Mouse (Mus musculus) liver (tissue): ENCODE results near the gene Sh3gl3.

ENCODE experiments used
- DNase-seq: peaks from one replicate; pipeline ENCODE4 v3.0.0-alpha.2; 2020; ENCODE audit warnings: mixed read lengths

The Sh3gl3 gene

DNA sequence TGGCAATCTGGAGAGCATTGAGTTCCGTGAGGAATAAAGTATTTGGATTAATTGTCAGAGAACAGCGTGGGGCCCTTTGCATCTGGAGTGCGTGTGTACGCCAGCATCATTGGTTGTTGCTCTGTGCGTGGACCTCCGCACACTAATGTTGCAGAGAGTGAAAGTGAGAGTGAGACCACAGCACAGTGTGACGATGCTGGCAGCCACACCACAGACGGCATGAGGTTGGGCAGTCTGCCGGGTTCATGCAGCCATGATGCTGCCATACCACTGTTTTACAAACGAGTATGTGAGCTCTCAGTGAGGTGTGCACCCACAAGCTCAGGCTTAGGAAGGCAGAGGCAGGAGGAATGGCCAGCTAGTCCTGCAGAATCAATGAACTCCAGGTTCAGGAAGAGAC is 120.4 kb downstream of the Sh3gl3 start:
- DNase-seq, result no peak

DNA sequence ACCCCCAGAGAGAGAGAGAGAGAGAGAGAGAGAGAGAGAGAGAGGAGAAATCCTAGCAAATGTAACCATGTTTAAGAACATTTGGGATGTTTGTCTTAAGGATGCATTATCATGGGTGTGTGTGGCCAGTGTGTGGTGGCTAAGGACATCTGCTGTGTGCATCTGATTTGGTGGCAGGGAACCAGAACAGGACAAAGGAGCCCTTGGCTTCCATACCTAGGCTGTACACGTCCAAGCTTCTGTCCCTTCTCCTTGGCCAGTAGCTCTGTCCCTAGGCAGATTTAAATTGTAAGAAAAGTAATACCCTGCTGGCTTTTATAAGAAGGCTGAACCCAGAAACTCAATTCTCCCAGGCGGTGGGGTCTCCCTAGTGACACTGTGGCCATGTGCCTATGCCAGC is 121.0 kb downstream of the Sh3gl3 start:
- no peak for DNase-seq

DNA sequence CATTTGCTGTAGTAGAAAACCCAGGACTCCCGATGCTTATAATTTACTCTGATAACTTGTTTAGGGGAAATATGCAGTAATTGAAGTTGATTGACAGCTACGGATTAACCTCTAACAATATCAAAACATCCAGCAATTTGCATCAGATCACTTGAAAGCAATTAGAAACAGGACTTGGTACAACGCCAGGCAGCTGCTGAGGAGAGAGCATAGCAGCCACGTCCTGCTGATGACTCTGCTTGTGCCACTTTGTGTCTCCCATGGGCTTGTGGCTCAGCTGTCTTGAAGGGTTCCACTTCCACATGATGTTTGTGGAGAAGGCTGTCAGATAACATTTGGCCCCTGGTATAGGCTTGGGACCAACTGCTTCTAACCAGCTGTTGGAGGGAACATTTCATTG is 134.8 kb downstream of the Sh3gl3 start:
- no peak for DNase-seq

DNA sequence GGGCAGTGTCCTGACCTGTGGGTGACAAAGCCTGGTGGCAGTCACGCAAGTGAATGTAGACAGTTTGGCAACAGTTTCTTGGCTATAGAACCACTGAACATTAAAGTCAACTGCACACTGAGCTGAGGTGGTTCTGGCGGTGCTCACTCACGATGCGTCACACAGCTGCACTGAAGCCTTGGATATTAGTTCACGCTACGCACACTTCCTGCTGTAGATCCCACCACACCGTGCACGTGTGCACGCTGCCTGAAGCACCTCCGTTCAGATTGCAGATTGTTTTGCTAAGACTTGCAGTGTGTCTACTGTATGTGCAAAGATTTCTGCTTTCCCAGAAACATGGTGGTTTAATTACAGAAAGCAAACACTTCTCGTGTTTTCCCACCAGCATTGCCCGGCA is 144.9 kb downstream of the Sh3gl3 start:
- no peak for DNase-seq

DNA sequence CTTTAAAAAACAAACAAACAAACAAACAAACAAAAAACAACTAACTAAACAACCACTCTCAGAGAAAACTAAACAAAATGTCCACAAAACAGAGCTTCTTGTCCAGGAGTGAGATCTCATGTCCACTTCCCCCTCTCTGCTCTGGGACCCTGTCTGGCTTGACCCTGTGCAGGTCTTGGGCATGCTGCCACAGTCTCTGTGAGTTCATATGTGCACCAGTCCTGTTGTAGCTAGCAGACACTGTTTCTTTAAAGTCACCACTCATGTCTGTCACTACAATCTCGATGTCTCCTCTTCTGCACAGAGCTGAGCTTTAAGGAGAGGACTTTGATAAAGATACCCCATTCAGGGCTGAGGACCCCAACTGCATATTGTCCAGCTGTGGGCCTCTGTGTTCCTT is 153.0 kb downstream of the Sh3gl3 start:
- no peak for DNase-seq

DNA sequence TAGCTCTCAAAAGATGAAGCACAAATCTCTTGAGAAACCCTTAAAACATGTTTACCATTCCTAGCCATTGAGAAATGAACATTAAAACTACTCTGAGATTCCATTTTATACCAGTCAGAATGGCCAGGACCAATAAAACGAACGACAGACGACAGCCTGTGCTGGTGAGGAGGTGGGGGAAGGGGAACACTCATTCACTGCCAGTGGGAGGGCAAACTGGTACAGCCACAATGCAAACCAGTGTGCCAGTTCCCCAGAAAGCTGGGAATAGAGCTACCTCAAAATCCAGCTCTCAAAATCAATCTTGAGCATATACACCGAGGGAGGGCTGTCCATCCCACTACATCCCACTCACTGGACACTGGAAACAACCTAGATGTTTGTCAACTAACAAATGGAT is 153.6 kb downstream of the Sh3gl3 start:
- no peak for DNase-seq

DNA sequence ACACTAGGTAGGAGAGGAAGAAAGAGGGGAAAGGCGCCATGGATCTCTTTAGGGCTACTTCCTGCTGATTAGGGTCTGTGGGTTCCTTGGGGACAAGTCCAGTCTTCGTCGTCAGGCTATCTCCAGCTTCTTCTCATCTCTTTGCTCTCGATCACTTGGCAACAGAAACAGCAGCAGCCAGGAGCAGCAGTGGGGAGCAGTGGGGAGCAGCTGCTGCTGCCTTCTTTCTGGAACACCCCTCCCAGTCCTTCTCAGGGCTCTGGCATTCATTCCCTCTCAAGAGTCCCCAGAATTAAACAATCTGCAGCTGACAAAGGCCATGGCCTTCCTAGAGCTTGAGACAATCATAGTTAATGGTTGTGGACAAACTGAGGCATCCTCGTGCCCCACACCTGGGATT is 154.2 kb downstream of the Sh3gl3 start:
- no peak for DNase-seq

DNA sequence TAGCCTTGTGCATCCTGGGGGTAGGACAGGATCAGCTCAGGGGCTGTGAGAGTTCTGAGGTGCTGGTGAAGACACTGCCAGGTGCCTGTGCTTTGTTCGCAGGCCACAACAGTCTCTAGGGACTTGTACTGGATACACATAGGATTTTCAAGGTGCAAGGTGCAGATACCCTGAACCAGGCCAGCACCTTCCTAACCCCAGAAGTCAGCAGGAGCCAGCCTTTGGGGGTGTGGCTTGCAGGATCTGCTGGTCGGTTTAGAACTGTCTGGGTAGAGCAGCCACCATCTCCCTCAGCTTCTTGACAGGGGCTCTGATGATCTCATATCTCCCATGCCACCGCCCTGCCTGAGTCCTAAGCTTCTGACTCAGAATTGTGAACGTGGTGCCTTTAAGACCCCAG is 156.2 kb downstream of the Sh3gl3 start:
- no peak for DNase-seq

DNA sequence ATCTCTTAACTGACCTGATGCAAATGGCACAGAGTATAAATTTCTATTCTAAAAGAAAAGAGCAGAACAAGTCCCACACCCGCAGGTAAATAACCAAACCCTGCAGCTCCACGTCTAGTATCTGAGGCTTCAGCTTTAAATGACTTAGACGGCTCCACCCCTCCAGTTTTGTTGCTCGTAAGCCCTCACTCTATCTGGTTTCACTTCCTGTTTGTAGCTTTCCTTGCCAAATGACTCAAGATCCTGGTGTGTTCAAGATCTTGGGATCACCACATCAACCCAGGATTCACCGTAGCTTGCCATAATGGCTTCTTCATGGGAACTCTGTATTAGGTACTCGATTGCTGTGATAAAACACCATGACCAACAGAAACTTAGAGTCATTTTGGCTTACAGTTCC is 157.2 kb downstream of the Sh3gl3 start:
- DNase-seq, result no peak

DNA sequence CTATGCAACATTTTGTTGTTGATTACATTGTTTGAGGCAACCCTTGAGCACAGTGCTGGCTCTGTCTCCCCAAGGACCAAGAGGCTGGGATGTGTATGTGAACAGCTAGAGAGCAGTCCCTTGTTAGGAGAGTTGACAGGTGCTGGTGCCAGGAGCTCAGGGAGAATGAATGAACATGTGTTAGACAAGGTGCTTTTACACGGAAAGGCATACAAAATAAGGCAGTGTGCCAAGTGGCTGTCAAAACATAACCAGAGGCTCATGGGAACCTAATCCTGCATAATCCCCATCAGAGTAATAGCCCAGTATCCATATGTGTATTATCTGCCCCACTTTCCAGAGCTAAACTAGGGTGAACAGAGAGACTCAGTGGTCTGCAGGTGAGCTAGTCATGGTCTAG is 160.4 kb downstream of the Sh3gl3 start:
- no peak for DNase-seq

DNA sequence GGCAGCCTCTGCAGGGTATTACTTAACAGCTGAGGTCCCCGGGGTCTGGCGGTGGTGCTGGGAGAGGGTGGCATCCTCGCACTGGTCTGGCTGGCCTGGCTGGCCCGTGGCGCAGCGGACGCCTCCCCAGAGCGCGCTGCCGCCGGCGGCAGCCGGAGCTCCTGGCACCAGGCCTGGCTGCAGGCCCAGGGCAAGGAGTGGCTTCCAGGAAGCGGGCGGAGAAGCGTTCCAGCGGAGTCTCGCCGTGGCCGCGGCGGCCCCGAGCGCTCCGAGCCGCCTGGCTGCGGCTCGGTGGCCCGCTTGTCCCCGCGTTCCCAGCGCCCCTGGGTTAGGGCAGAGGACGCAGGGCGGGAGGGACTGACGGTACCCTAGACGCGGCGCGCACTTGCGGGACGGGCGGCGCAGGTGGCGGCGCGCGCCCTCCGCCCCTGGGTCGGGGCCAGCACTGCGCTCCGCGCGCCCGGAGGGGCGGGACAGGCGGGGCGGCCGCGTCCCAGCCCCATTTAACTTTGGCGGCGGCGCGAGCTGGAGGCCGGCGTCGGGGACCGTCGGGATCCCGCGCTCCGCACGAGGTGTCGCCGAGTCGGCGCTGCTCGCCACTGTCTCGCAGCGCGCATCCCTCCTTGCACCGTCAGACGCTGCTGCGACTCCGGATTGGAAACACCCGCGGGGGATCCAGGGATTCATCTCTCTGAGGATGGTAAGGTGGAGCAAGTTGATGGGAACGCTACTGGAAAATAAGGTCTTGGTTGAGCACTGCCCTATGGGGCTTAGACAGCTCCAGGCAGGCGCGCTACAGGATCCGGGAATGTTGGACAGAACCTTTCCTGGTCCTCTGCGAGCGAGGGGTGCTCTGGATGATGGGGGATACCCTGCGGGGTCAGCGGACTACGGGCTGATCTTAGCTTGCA is 161.8 kb downstream of the Sh3gl3 start, which contains the start of gene Adamtsl3:
Gene Adamtsl3, plus strand, starts transcription at position 484 of the 911 bp plus-strand sequence.
- no peak for DNase-seq

DNA sequence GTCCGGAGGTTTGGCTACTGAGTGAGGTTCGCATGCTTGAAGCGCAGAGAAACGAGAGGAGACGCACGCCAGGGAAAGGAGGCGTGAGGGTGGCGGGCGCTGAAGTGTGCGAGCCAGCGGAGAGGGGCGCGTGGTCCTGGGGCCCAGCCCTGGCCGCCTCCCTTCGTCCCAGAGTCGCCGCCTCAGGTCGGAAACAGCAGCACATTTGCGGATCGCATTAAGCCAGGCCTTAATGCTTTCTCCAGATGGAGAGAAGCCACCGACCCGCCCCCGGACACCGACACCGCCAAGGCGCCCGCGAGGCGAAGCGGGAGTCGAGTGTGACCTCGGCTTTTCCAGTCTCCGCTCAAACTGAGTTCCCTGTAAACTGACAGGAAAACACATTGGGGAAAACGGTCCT is 162.5 kb downstream of the Sh3gl3 start:
- no peak for DNase-seq

DNA sequence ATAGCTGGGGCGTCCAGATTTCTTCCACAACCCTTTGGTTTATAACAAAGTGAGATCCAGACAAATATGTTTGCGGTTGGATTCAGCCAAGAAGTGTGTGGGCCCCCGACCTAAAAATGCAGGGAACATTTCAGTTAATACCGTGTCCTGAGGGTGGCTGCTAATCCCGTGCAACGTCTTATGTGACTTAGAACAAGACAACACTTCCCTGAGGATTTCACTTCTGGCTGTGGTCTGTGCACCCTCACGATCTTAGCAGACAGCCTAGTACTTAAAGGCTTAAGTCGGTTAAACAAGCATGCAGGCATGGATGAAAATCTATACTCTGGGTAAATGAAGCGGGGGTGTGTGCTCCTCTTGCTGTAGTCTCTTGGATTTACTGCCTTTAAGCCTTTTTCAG is 164.5 kb downstream of the Sh3gl3 start:
- no peak for DNase-seq

DNA sequence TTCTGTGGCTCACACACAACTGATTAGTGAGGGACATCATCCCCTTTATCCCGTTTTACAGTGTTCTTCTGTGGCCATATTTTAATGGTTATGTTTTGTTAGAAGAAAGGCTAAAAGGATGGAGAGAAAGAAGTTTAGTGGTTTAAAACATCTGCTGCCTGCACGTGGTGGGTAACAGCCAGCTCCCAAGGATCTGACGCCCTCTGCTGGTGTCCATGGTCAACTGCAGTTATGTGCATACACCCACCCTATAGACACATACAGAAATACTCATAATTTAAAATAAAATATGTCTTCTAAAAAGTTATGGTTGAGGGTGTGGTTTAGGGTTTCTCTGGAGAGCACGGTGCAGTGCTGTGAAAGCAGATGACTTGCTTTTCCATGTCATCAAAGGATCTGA is 164.9 kb downstream of the Sh3gl3 start:
- DNase-seq, result no peak

DNA sequence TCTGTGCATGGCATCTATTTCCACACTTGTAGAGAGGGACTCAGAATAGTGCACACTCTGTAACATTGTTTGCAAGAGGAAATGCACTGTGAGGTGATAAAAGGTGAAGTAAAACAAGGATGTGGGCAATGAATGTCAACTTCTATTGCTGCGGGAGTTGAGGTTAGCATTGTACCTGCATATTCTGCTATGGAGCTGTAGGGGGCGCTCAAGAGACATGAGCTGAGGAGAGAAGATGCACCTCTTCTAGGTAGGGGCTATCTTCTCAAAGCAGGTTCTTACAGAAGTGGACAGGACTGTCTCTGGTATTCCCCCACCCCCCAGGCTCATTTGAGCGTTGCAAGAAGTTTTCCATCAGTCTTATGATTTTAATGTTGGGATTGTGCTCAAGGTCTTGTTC is 165.6 kb downstream of the Sh3gl3 start:
- no peak for DNase-seq

DNA sequence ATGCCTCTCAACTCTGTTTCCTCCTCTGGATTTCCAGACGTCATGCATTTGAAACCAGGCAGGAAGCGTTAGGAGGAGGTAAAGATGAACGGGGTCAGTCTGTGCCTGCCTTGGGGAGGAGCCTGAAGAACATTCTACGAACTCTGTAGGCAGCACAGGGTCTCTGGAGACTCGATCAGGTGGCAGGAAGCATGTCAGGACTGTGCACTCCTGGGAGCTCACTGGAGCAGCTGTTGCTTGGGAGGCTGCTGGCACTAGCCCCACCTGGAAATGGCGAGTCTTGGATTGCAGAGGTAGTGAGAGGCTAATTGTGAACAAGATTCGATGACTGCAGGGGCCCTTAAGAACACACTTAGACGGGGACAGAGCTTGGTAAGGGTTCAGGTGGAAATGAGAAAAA is 167.8 kb downstream of the Sh3gl3 start:
- no peak for DNase-seq

DNA sequence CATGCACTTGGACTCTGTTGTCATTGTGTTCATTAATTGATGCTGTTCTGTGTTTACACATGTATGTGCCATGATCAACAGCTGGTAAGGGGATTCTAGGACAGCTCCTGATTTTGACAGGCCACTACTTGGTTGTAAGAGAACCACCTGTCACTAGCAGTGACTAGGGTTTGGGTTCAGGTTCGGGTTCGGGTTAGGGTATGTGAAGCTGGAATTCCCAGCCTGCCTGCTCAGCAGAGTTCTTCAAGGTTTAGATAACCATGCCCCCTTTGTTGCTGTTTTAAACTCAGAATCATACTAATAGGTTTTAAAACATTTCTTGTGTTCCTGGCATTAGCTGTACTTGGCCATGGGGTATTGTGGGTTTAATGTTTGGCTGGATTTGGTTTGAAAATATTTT is 173.1 kb downstream of the Sh3gl3 start:
- DNase-seq, result no peak

DNA sequence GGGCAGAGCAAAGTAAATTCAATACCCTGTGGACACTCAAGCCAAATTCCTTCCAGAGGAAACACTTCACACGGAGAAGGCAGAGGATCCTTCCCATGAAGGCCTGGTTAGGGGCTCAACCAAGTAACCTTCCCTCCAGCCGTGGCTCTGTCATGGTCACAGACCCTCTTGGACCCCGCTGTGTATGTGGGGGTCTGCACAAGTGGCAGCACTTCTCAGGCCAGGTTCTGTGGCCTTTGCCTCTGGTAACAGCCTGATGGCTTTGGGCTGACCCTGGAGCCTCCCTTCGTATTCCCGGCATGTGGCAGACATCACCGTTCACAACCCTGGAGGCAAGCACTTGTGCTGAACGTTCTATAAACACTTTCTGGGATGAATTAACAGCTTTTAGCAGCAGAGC is 176.2 kb downstream of the Sh3gl3 start:
- no peak for DNase-seq

DNA sequence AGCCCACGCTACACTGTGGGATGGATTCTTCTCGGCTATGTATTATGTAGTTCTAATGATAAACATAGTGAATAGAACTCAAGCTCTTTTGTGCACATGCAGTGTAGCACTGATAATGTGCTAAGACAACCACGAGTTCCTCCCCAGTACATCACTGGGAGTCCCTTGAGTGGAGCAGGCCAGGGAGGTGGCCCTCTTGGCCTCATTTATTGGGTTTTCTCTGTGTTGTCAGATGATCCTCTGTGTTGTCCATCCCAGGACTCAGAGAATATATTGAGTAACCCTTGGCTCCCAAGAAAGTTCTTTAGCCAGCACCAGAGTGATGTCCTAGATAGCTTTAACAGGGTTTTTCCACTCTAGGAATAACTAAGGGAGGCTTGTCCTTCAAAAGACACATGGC is 176.8 kb downstream of the Sh3gl3 start:
- DNase-seq, result no peak
